Mouse (Mus musculus): Measurements from ENCODE around the gene Mlh1.

DNA sequence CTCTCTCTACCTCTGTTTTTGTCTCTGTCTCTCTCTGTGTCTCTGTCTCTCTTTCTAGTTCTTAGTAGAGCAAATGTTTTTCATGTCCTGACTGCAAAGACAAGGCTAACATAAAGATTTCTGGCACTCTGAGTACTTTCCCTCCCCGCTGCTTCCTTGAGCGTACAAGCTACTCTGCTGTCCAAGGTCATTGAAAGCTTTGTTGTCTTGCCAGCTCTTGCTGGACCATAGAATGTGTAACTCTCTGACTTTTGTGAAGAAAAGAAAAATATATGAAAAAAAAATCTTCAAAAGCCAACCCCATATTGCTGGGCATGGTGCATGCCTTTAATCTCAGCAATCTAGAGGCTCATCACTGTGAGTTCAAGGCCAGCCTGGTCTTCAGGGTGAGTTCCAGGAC lies 27.0 kb upstream of the Mlh1 start:
- TF ChIP-seq CTCF (IDR thresholded peaks at IDR 0.05; ENCODE audit: borderline replicate concordance, insufficient read depth, low read length) (no peak), POLR2A (IDR thresholded peaks at IDR 0.05; ENCODE audit: low read depth, low read length) (no peak)
